Mouse (Mus musculus) kidney, embryonic 15.5 days (tissue): ENCODE data around the gene Etv6. TPM values are rescaled to one million over a fixed set of nuclear protein-coding genes. Genes with fewer than 3 reads are reported as not detected.

Source experiments
- ATAC-seq: fragments of 200-750 bp; cut with Nextera tagmentation; replicated peaks from 2 replicates; pipeline ENCODE4 v1.8.0; 2017; ENCODE audit warnings: moderate TSS enrichment; ENCODE audit not compliant: low FRiP score
- H3K27ac ChIP-seq: fragments of 300-500 bp; sonication (generic); 2 replicates; pipeline ENCODE4 v1.5.1; 2015; ENCODE audit warnings: mild to moderate bottlenecking, inconsistent platforms
- H3K27me3 ChIP-seq: fragments of 300-500 bp; sonication (generic); 2 replicates; pipeline ENCODE4 v1.6.1; 2015; ENCODE audit warnings: inconsistent platforms
- H3K36me3 ChIP-seq: fragments of 300-500 bp; sonication (generic); 2 replicates; pipeline ENCODE4 v1.6.1; 2015; ENCODE audit warnings: inconsistent platforms
- H3K4me1 ChIP-seq: fragments of 300-500 bp; sonication (generic); 2 replicates; pipeline ENCODE4 v1.6.1; 2015; ENCODE audit warnings: inconsistent platforms
- H3K4me2 ChIP-seq: fragments of 300-500 bp; sonication (generic); 2 replicates; pipeline ENCODE4 v1.6.1; 2015; ENCODE audit warnings: moderate library complexity, mild to moderate bottlenecking, inconsistent platforms
- H3K4me3 ChIP-seq: fragments of 300-500 bp; sonication (generic); replicated peaks from 2 replicates; pipeline ENCODE4 v1.5.1; 2015; ENCODE audit warnings: mild to moderate bottlenecking, inconsistent platforms
- H3K9ac ChIP-seq: fragments of 300-500 bp; sonication (generic); 2 replicates; pipeline ENCODE4 v1.6.1; 2015; ENCODE audit warnings: mild to moderate bottlenecking, inconsistent platforms
- H3K9me3 ChIP-seq: fragments of 300-500 bp; sonication (generic); replicated peaks from 2 replicates; pipeline ENCODE4 v1.6.1; 2016; ENCODE audit warnings: inconsistent platforms
- WGBS: fragments of 180-500 bp; shearing (Covaris S2); methylation state at CpG from one replicate; pipeline ENCODE4 v1.1.7; 2015; ENCODE audit warnings: mixed read lengths; 5-methylcytosine and 5-hydroxymethylcytosine counted together
- polyA plus RNA-seq: library from polyadenylated mRNA; unstranded; fragments of >200 nt; fragmentation: Nextera tagmentation; extraction: Ambion mirVana; gene quantifications from 2 replicates; pipeline ENCODE4 v1.2.1, GENCODE M21; 2015

Gene Etv6
- polyA plus RNA-seq, 1 experiment from 2014 or later = 13.0 TPM

DNA sequence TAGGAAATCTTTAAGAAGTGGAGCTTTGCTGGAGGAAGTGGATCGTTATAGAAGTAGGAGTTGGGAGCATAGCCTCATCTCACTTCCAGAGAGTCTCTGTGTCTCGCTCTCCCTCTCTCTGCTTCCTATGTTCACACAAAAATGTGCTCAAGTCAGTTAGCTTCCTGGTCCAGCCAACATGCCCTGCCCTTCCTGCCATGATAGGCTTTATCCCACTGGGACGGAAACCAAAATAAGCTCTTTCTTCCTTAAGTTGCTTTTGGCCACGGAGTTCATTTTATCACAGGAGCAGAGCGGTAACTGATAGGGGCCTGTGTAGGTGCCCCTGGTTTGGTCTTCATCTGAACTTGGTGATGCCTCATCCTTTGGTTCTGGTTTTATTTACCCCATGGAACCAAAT is 132.5 kb downstream of the Etv6 start:
- Histone ChIP-seq H3K36me3 (no peaks in the 10 kb centered on the region), H3K9me3 (no peaks in the 10 kb centered on the region), H3K9ac (no peak overlapping the region), H3K27me3 (no peaks in the 10 kb centered on the region), H3K4me2 (no peak overlapping the region), H3K27ac (no peak overlapping the region), H3K4me3 (no peak overlapping the region), H3K4me1 (peaks cover 32% of the 10 kb centered on the region)
- ATAC-seq = no peak
- WGBS = 67% methylated on average over 5 of the region's 5 CpGs

DNA sequence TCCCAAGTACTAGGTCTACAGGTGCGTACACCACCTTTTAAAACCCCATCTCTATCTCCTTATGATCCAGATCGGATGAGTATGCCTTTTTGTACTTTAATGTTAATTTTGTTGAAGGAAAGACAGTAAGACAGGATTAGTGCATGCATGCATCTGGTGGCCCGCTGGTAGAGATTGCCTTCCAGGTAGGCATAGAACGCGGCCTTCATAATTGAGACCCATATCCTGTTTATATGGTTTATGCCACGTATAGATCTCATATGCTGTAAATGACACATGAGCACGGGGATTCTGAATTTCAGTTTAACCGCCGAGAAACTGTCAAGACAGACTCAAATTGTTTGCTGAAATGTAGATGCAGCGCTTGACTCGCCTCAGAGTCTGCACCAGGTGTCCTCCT is 133.3 kb downstream of the Etv6 start:
- Histone ChIP-seq H3K9ac (no peak overlapping the region), H3K4me2 (no peak overlapping the region), H3K27me3 (no peaks in the 10 kb centered on the region), H3K9me3 (no peaks in the 10 kb centered on the region), H3K36me3 (no peaks in the 10 kb centered on the region), H3K27ac (no peak overlapping the region), H3K4me3 (no peak overlapping the region), H3K4me1 (peaks cover 36% of the 10 kb centered on the region)
- WGBS = 84% methylated on average over 11 of the region's 11 CpGs
- no peak for ATAC-seq

DNA sequence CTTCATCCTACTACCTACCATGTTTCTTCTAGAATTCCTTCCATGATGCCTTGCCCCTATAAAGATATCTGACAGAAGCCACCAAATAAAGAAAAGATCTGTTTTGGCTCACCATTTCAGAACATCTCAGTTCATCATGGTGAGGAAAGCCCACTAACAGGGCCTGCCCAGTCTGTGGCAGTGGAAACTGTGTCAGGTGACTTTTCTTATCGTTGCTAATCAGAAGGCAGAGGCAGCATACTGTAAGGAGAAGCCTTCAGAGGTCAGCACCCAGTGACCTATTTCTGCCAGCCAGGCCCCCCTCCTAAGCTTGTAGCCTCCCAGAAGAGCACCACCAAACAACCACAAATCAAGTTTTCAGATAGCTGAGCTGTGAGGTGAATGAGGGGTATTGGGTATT is 135.7 kb downstream of the Etv6 start:
- ATAC-seq = no peak
- no peaks in the 10 kb centered on the region for H3K9me3 ChIP-seq
- H3K4me3 ChIP-seq = no peak overlapping the region
- H3K36me3 ChIP-seq = no peaks in the 10 kb centered on the region
- H3K9ac ChIP-seq = no peak overlapping the region
- no peak overlapping the region for H3K27ac ChIP-seq
- 29% methylated on average over 1 of the region's 1 CpGs for WGBS
- no peaks in the 10 kb centered on the region for H3K27me3 ChIP-seq
- H3K4me2 ChIP-seq = no peak overlapping the region
- H3K4me1 ChIP-seq = peaks cover 48% of the 10 kb centered on the region

DNA sequence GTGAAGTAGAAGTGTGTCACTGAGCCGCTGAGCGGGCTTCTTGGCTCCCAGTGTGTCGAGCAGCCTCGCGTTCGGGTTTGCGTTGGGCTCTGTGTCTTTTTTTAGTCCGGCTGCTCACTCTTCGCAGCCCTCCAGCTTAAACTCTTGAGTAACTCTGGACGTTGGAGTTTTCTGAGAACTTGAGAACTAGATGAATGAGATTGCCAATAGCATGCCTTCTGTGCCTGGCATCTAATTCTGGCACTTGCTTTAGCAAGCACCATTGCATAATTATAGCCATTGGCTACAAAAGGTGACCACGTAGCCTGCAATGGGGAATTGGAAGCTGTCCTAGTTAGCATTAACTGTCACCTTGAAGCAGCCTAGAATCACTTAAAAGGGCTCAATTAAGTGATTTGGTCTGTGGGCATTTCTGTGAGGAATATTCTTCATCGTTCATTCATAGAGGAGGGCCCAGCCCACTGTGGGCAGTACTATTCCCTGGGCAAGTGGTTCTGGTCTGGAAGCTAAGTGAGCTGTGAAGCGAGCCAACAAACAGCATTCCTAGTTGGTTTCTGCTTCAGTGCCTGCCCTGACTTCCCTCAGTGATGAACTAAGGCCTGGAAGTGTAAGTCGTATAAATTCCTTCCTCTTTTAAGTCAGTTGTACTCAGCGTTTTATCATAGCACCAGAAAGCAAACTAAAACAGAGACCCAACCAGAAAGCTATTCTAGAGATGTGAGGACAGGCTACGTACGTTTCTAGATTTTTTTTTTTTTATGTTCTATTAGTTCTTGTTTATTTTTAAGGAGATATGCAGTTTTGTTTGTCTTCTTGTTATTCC is 136.6 kb downstream of the Etv6 start:
- H3K4me3 ChIP-seq = no peak overlapping the region
- no peaks in the 10 kb centered on the region for H3K36me3 ChIP-seq
- peaks cover 48% of the 10 kb centered on the region for H3K4me1 ChIP-seq
- no peak overlapping the region for H3K9ac ChIP-seq
- H3K27me3 ChIP-seq = no peaks in the 10 kb centered on the region
- no peaks in the 10 kb centered on the region for H3K9me3 ChIP-seq
- no peak overlapping the region for H3K4me2 ChIP-seq
- WGBS = 85% methylated on average over 17 of the region's 17 CpGs
- H3K27ac ChIP-seq = no peak overlapping the region
- ATAC-seq = no peak

DNA sequence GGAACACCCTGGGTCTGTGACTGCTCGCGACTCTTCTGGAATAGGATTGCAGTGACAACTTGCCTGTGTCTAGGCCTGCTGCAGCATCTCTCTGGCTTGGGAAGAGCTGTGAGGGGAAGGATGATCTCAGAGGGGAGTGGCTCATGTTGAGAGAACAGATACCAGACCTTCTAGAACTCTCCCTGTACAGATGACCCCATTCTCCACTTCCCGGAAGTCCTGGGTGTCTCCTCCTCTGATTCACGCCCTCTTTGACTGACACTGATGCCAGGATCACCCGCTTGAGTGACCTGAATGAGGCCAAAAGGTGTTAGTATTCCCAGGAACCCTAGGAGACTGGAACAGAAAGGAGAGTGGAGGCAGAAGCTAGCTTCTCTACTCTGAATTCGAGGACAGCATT is 137.9 kb downstream of the Etv6 start:
- Histone ChIP-seq H3K9me3 (no peaks in the 10 kb centered on the region), H3K27me3 (no peaks in the 10 kb centered on the region), H3K36me3 (no peaks in the 10 kb centered on the region), H3K4me1 (peaks cover 40% of the 10 kb centered on the region), H3K4me2 (no peak overlapping the region), H3K27ac (no peak overlapping the region), H3K9ac (no peak overlapping the region), H3K4me3 (no peak overlapping the region)
- ATAC-seq = no peak
- 51% methylated on average over 6 of the region's 6 CpGs for WGBS

DNA sequence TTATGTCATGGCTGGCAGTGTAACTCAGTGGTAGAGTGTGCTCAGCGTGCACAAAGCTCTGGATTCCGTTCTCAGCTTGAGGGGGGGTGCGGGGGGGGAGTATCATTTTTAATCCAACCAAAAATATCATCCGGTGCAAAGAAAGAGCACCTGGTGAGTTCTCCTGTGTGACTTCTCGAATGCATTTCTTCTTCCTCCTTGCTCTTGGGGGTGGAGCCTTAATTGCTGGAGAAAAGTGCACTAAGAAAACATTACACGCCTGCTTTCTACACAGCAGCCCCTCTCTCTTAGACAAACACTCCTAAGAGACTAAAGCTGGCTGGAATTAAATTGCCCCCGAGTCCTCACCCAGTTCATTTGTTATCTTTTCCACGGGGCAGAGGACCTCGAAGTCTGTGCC is 139.6 kb downstream of the Etv6 start:
- peak overlapping the region; percentile 29 for H3K4me2 ChIP-seq
- no peaks in the 10 kb centered on the region for H3K27me3 ChIP-seq
- H3K9me3 ChIP-seq = no peaks in the 10 kb centered on the region
- peak overlapping the region; percentile 32; the same call in 1 of the 2 replicates for H3K27ac ChIP-seq
- no peak overlapping the region for H3K4me3 ChIP-seq
- no peak for ATAC-seq
- WGBS = 22% methylated on average over 9 of the region's 9 CpGs
- no peak overlapping the region for H3K9ac ChIP-seq
- H3K4me1 ChIP-seq = peaks cover 33% of the 10 kb centered on the region
- H3K36me3 ChIP-seq = no peaks in the 10 kb centered on the region

- no peak overlapping the region for H3K4me3 ChIP-seq
- H3K27ac ChIP-seq = no peak overlapping the region
- H3K9me3 ChIP-seq = no peaks in the 10 kb centered on the region
- 72% methylated on average over 5 of the region's 5 CpGs for WGBS
- ATAC-seq = no peak
- no peaks in the 10 kb centered on the region for H3K27me3 ChIP-seq
- H3K36me3 ChIP-seq = no peaks in the 10 kb centered on the region
- no peak overlapping the region for H3K4me2 ChIP-seq
- H3K9ac ChIP-seq = no peak overlapping the region
- H3K4me1 ChIP-seq = peaks cover 21% of the 10 kb centered on the region
Measured at GRCm38 (mm10) chr6:134177196-134177595, 141.7 kb downstream of the Etv6 start.

DNA sequence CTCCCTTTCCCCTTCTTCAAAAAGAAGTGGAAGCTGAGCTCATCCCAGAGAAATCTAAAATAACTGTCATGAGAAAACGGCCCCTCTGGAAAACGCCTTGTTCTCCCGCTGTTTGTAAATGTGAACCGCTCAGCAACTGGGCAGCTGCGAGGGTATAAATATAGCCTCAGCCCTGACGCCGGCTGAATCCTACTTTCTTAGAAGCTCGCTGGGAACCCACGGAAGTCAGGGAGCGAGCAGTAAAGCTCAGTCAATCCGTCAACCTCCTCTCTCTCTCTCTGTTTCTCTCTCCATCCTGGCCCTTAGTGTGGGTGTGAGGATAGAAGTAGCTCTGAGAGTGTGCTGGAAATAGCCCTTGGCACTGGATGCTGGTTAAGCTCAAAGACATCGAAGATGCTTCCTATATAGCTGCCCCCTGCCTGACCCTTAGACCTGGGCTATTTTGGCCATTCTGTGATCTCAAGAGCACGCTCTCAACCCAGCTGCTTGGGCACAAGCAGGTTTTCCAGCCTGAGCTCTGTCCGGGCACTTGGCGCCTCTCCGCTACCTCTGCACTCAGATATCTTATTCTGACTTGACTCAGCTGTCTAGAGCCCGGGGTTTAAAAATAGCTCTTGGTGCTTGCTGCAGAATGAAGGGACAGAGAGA is 146.9 kb downstream of the Etv6 start:
- WGBS = 74% methylated on average over 17 of the region's 17 CpGs
- Histone ChIP-seq H3K9ac (no peak overlapping the region), H3K9me3 (no peaks in the 10 kb centered on the region), H3K4me2 (no peak overlapping the region), H3K27me3 (no peaks in the 10 kb centered on the region), H3K4me3 (no peak overlapping the region), H3K4me1 (peaks cover 26% of the 10 kb centered on the region), H3K27ac (no peak overlapping the region), H3K36me3 (no peaks in the 10 kb centered on the region)
- no peak for ATAC-seq

GRCm38 (mm10) chr6:134183592-134184342 is 148.3 kb downstream of the Etv6 start:
- ATAC-seq = no peak
- Histone ChIP-seq H3K4me3 (no peak overlapping the region), H3K9me3 (no peaks in the 10 kb centered on the region), H3K36me3 (no peaks in the 10 kb centered on the region), H3K27me3 (no peaks in the 10 kb centered on the region), H3K4me1 (peaks cover 34% of the 10 kb centered on the region), H3K4me2 (no peak overlapping the region), H3K27ac (no peak overlapping the region), H3K9ac (no peak overlapping the region)
- WGBS = 68% methylated on average over 11 of the region's 11 CpGs

DNA sequence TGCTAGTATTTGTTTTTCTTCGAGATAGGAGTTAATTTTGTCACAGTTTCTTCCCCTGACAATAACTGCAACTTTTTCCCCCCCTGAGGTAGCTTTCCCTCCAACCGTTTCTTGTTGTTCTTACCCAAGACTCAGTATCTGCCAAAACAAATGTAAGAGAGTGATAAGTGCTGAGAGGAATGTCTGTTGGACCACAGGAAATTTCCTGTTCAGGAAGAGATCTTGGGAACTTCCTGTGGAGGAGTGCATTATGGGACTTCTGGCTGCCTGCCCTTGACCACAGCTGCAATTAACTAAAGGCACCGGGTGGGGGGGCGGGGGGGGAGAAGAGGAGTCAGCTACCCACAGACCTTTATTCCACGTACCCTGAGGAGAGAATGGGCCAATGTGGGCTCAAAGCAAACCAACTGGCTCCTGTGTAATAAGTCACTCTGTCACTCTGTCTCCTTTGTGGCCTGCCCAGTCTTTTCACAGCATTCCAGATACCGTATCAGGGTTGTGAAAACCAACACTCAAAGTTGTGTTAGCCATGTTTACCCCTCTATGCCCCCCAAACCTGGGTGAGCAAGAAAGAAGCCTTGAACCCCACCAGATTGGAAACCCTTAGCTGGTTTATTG is 150.9 kb downstream of the Etv6 start:
- H3K27me3 ChIP-seq = no peaks in the 10 kb centered on the region
- H3K4me1 ChIP-seq = peaks cover 52% of the 10 kb centered on the region
- peak overlapping the region; percentile 51 for H3K27ac ChIP-seq
- no peak overlapping the region for H3K4me2 ChIP-seq
- H3K36me3 ChIP-seq = no peaks in the 10 kb centered on the region
- H3K9me3 ChIP-seq = no peaks in the 10 kb centered on the region
- no peak overlapping the region for H3K4me3 ChIP-seq
- H3K9ac ChIP-seq = no peak overlapping the region
- ATAC-seq = no peak
- 41% methylated on average over 6 of the region's 6 CpGs for WGBS

DNA sequence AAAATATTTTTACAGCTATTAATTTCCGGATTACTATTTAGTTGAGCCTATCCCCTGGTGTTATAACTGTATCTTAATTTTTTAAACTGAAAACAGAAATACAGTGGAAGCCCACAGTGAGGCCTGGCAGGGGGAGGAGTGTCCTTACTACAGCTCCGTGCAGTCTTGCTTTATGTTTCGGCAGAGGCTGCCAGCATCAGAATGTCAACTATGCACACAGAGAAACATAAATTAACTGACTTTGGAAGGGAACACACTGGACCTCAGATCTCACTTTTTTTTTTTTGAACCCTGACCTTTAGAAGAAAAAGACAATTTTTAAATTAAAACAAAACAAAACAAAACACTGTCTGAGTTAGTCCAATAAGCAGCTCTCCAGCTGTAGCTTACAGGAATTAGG is 153.2 kb downstream of the Etv6 start:
- 34% methylated on average over 3 of the region's 3 CpGs for WGBS
- Histone ChIP-seq H3K4me2 (no peak overlapping the region), H3K4me3 (no peak overlapping the region), H3K9me3 (no peaks in the 10 kb centered on the region), H3K27me3 (no peaks in the 10 kb centered on the region), H3K27ac (peak overlapping the region; percentile 63), H3K4me1 (peaks cover 49% of the 10 kb centered on the region), H3K36me3 (no peaks in the 10 kb centered on the region), H3K9ac (no peak overlapping the region)
- ATAC-seq = peak; percentile 63

DNA sequence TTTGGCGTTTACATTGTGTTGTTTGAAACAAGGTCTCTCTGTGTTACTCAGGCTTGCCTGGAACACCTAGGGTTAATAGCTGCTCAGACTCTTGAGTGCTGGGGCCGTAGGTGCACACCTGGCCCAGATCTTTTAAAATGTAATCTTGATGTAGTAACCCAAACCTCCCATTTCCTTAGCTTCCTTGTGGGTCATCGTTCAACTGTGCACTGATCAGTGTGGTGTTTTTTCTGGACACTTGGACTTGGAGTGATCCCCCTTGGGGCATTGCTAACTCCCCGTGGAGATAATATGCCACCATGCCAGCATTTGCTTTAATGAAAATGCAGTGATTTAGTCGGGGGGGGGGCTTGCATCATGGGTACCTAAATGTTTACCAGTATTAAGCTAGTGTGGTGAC is 153.7 kb downstream of the Etv6 start:
- no peak overlapping the region for H3K9ac ChIP-seq
- H3K4me3 ChIP-seq = no peak overlapping the region
- WGBS = 21% methylated on average over 5 of the region's 5 CpGs
- no peaks in the 10 kb centered on the region for H3K9me3 ChIP-seq
- ATAC-seq = peak; percentile 52; the same call in 1 of the 2 replicates
- H3K27me3 ChIP-seq = no peaks in the 10 kb centered on the region
- H3K4me1 ChIP-seq = peaks cover 45% of the 10 kb centered on the region
- H3K4me2 ChIP-seq = 0 out of 2 replicates have a peak overlapping the region, but pooled peaks have one; percentile 7
- peak overlapping the region; percentile 59 for H3K27ac ChIP-seq
- H3K36me3 ChIP-seq = no peaks in the 10 kb centered on the region
